Mouse (Mus musculus) C2C12 (cell line): ENCODE measurements around the gene Rasgrp3.
A peak's percentile ranks its signal among the peaks of the same experiment; 100 is the strongest.

Experiments used
- CEBPB ChIP-seq: IDR thresholded peaks from one replicate; pipeline ENCODE4 v1.6.1; 2011; ENCODE audit warnings: low read depth, mild to moderate bottlenecking, control low read depth, moderate library complexity
- CTCF ChIP-seq: IDR thresholded peaks from one replicate; pipeline ENCODE4 v1.5.1; 2011; ENCODE audit not compliant: control insufficient read depth, insufficient read depth, insufficient read length
- MAX ChIP-seq: IDR thresholded peaks from one replicate; pipeline ENCODE4 v1.6.1; 2011; ENCODE audit warnings: mild to moderate bottlenecking, control low read depth
- MYOD1 ChIP-seq: IDR thresholded peaks from one replicate; pipeline ENCODE4 v1.6.1; 2011; ENCODE audit warnings: low read depth; ENCODE audit not compliant: control insufficient read depth, insufficient read length
- MYOG ChIP-seq: IDR thresholded peaks from one replicate; pipeline ENCODE4 v1.6.1; 2011; ENCODE audit not compliant: control insufficient read depth, insufficient read length; ENCODE audit errors: extremely low read depth
- USF1 ChIP-seq: IDR thresholded peaks from one replicate; pipeline ENCODE4 v1.6.1; 2011; ENCODE audit warnings: low read depth, mild to moderate bottlenecking, control low read depth, moderate library complexity

DNA sequence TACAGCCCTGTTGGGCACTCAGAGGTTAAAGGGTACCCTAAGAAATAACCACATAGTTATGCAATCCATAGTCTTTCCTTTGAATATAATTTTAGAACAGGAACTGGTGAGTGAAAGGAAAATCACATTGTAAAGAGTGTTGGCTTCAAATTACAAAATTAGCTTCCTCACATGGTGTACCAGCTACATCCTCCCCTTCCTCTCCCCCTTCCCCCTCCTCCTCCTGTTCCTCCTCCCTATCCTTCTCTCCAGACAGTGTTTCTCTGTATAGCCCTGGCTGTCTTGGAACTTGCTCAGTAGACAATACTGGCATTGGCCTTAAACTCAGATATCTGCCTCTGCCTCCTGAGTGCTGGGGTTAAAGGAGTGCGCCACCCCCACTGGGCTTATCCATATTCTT lies 26.1 kb downstream of the Rasgrp3 start:
- TF ChIP-seq CTCF = no peak
- TF ChIP-seq CEBPB = peak; percentile 18
- TF ChIP-seq MAX = no peak
- TF ChIP-seq USF1 = no peak
- TF ChIP-seq MYOG = no peak
- TF ChIP-seq MYOD1 = no peak
